Mouse (Mus musculus) spleen, adult 18-20 months (tissue): Measurements from ENCODE around the gene Pla2g1b.
A peak's percentile ranks its signal among the peaks of the same experiment; 100 is the strongest.
"Not testable (repeated sequence)": the region's sequence is repeated elsewhere in the genome, so short reads cannot be mapped to it uniquely, and the experiment has no call there.

Experiments used
- DNase-seq, 2 experiments: peaks; one replicate each; pipeline ENCODE4 v3.0.0; 2022; ENCODE audit warnings: mixed read lengths in 2 of 2

Pla2g1b gene

DNA sequence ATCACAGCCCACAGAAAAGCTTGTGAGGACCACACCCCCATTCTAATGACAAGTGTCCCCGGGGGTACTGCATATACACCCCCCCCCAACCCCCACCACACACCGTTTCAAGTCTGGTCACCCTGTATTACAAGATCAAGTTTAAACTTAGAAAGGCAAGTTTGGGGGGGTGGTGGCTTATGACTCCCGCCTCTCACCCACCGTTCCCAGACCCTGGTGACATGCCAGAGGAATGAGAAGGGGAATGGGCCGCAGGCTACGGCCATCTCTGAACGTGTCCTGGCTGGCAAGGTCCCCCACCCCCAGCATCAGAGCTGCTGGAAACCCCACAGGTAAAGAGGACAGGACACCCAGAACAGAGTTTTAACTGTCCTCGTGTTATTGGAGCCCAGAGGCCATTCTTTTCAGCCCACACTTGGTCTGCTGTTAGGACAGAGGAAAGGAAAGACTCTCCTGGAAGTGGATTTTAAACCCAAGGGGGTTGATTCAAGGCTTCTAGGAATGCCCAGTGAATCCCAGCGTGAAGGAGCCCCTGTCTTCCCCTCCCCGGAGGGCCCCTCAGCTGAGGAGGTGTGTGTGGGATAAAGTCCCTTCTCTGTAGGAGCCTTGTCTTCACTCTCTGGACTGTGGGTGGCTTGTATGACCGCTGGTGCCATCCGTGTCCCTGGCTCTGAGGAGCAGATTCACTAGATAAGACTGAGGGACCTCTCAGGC lies 41.4 kb downstream of the Pla2g1b start:
- DNase-seq: no peak

DNA sequence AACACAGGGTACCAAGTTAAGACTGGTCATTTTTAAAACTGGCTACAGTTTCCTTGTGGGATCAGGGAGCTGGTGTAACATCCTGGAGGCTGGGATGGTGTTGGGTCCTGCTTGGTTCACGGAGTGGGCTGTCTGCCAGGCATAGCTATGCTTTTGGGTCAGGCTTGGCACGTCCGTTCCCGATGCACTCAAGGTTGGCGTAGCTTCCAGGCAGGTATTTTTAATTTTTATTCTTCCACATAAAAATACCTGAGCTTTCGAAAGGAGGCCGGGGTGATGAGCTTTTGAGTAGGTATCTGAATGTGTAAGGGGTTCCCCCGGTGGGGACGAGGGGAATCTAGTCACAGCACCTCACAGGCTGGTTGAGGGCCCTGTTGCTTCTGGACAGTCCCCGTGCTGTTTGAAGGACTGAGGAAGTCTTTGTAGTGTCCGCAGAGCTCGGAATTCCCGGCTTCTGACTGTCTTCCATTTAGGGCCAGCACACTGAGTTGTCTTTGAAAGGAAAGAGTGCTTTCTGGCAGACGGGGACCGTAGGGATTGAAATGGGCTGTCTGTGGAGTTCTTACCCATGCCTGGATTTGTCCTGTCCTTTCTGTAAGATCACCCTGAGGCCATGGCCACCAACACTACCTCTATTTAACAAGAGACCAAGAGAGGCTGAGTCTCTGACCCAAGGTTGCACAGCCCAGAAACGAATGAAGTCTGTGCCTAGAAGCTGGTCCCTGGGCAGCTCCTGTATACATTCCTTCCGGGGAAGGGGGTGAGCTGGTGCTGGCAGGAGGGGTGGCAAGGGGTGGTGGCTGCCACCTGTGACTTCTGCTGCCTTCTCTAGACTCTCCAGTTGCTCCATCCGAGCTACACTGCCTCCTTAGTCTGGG lies 42.2 kb downstream of the Pla2g1b start:
- no peak for DNase-seq

DNA sequence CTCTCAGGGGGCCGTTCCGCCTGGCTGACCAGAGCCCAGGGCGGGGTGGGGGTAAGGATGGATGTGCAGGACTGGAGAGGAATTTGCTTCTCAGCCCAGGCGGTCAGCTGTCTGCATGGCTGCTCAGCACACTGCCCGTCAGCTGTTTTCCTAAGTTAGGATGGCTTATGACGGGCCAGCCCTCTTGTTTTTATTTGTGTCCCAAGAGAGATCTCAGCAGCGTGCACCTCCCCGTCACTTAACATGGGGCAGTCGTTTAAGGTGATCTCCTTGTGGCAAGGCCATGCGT lies 42.7 kb downstream of the Pla2g1b start:
- DNase-seq: no peak

DNA sequence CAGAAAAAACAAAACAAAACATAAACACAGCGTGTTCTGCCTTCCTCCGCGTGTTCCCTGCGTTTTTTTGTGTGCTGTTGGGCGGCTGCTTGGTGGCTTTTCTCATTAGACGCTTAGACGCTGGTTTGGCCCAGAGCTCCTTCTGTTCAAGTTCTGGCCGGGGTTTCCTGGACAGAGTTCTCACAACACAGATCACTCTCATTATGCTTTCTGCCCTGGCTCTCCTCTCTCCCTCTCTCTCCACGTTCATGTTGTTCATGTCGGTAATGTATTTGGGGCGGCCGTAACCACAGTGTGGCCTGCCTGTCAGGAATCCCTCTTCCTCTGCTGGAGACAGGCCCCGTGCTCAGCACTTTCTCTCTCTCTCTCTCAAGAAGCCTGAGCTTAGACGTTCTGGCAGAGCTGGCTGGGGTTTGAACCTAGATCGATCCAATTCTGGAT lies 43.3 kb downstream of the Pla2g1b start:
- no peak for DNase-seq

DNA sequence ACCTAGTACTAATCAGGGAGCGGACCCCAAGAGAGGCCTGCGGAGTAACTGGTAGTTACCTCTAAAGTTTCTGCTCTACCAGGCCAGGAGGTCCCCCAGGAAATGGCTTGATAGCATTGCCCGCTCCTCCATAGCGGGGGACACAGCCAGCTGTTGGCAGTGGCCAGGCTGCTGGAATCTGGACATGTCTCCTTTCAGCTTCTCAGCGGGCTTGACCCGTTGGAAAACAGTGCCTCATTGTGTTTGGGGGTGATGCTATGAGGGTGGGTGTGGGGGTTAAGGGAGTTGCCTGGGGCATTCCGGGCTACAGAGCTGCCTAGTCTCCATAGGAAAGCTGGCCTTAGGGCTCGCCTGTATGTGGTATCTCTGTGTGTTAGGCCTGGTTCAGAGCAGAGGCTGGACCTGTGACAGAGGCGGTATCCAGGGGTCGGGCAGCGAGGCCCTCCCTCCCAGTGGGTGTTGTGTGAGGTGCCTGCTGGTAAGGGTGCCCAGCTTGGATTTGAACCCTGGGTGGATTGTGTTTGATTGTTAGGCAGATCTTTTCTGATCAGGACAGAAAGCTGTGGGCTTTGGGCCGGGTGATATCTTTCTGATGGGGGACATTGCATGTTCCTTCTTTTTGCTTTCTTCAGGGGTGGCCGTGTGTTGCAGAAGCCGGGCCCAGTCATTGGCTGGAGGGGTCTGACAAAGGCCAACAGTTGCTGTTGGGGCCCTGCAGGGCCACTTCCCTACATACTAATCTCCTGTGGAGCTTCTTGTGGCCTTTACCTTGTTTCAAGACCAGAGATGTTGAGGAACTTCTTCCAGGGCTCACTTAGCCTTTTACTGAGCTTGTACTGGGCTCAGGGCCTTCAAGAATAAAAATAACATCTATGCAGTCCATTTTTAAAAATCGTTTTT lies 44.0 kb downstream of the Pla2g1b start:
- DNase-seq: no peak

DNA sequence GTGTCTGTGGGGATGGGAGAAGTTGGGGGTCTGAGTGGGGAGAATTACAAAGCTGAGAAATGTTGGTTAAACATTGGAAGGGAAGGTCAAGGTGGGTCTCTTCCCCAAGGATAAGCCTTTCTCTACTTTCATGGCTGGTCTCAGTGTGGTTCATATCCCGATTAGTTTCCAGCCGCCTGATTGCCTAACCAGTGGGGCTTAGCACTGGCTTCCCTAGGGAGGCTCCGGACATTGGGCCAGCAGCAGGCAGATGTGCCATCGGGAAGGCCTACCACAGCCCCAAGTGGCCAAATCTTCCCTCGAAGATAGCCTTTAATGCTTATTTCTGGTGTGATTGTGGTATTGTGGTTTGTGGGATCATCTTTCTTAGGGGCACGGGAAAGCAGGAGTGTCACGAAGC lies 46.3 kb downstream of the Pla2g1b start:
- DNase-seq: no peak

DNA sequence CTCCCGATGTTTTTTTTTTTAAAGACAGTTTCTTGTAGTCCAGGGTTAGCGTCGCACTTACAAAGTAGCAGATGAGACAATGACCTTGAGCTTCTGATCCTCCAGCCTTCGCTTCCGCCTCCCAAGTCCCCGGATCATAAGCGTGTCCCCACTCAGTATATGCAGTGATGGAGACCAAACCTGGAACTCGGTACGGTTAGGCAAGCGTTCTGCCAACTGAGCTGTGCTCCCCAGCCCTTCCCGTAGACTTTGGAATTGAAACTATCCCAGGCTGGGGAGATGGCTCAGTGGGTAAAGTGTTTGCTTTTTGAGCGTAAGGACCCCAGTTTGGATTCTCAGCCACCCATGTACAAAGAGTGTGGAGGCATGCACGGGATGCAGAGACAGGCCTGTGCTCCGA lies 47.2 kb downstream of the Pla2g1b start:
- DNase-seq: no peak

DNA sequence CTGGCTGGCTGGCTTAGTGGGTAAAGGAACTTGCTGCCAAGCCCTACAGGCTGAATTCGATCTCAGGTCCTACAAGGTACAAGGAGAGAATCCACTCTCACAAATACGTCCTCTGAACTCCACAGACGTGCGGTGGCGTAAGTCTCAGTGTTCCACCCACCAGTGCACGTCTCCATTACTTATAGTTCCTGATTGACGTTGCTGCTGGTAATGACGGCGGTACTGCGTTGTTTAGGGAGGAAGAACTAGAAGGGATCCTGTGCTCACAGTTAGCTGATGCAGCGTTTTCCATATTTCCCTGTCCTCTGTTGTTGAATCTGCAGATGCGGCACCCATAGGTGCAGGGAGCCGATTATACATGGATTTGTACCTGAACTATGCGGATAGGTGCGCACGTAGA lies 47.7 kb downstream of the Pla2g1b start:
- DNase-seq: no peak

DNA sequence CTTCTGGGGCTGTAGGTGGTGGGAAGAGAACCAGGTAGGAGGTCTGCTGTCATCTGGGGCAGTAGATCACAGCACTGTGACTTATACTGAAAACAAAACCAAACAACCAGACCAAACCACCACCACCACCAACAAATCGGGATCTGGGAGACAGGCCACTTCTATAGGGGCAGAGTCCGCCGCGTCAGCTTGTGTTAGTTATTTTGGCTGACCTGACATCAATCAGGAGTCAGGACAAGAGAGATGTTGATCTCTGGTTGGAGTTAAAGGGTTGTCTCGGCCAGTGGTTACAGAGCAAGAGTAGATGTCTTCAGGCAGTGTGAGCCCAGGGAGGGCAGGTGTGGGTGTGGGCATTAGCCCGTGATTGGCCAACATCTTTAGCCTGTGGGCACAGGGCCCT lies 48.3 kb downstream of the Pla2g1b start:
- DNase-seq: no peak

DNA sequence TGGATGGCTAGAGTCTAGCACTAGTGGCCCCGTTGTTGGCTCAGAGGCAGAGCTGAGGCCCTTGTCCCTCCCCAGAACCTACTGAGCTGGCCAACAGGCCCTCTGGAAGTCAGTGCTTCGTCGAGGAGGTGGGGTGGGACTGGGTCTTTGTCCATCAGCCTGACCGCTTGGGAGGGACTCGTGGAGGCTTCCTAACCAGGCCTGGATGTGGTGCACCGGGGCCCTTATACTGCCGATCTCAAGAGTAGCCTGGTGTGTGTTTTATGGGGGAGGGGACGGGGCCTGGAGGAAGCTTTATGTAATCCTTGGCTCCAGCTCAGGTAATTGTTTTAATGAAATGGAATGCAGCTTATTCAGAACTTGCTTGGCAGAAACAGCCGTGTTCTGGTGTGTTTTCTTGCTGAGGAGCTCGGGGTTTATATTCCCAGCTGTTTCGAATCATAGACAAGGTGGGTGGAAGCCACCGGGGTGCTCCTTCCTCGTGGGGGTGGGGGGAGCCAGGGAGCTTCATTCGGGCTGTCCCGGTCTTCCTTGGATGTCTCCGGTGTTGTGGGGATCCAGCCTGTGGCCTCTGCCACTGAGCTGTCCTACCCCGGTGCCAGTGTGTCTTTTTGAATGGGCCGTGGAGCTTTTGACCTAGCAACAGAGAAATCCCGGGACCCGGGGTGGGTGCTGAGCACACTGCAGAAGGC lies 49.0 kb downstream of the Pla2g1b start:
- DNase-seq: no peak

DNA sequence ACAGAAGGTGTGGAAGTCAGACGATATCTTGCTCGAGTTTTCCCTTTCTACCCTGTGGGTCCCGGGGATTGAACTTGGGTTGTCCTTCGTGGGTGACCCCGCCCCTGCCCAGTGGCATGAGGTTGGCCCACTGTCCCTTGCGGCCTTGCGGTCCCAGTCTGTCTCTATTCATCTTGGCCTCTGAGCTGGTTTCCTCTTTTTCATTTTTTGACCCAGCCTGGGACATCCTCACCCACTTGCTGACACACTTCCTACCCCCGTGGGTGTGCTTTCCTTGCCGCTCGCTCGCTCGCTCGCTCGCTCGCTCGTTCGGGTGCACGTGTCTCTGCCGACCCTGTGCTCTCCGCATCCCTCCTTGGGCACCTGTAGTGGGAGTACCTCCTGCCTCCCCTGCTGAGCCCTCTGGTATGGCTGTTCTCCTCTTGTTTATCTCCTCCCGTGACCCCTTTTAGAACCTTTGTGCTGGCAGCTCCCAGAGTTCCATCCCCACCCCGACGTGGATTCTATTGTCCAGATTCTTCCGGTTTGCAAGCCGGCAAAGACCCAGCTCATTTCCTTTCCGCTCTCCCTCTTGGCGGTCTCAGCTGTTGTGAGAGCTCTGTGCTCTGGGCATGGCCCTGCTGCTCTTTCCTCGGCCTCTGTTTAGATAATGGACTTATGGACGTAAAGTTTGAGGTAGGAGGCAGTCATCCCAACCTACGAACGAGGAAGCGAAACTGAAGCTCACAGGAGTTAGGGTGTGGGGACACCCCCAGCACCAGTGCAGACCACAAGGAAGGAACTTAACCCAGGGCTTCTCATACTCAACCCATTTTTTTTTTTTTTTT lies 50.2 kb downstream of the Pla2g1b start:
- peak; percentile 58 to 61 for DNase-seq

DNA sequence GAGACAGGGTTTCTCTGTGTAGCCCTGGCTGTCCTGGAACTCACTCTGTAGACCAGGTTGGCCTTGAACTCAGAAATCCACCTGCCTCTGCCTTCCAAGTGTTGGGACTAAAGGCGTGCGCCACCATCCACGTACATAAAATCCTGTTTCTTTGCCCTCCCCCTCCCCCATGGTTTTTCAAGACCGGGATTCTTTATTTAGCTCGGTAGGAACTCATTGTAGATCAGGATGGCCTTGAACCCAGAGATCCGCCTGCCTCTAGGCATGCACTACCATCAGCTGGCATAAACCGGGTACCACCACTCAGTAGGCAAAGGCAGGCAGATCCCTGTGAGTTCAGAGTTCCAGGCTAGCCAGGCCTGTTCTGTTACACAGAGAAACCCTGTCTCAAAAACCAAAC lies 50.8 kb downstream of the Pla2g1b start:
- DNase-seq: no peak

DNA sequence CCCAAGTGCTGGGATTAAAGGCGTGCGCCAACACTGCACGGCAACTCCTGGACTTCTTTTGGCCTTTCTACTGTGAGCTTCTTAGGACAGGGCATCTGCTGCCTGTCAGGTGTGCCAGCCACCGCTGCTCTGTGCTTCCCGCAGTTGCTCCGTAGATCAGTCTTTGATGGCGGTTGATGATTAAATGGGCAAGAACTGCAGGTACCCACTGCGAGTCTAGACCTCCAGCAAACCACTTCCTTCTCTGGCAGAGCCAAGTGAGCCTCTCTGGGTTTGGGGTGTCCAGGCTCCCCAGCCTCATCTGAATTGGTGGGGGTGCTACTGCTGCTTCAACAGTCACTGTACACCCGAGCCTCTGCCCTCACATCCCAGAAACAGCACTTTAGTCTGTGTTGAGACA lies 51.4 kb downstream of the Pla2g1b start:
- no peak for DNase-seq

DNA sequence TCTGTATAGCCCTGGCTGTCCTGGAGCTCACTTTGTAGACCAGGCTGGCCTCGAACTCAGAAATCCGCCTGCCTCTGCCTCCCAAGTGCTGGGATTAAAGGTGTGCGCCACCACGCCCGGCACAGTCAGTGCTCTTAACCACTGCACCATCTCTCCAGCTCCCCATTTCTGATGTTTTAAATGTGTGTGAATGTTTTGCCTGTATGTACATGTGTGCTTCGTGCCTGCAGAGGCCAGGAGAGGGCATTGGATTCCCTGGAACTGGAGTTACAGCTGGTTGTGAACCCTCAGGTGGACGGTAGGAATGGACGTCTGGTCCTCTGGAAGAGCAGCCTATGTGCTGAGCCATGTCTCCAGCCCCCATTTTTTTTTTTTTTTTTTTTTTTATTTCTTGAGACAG lies 52.2 kb downstream of the Pla2g1b start:
- not testable (repeated sequence) for DNase-seq

DNA sequence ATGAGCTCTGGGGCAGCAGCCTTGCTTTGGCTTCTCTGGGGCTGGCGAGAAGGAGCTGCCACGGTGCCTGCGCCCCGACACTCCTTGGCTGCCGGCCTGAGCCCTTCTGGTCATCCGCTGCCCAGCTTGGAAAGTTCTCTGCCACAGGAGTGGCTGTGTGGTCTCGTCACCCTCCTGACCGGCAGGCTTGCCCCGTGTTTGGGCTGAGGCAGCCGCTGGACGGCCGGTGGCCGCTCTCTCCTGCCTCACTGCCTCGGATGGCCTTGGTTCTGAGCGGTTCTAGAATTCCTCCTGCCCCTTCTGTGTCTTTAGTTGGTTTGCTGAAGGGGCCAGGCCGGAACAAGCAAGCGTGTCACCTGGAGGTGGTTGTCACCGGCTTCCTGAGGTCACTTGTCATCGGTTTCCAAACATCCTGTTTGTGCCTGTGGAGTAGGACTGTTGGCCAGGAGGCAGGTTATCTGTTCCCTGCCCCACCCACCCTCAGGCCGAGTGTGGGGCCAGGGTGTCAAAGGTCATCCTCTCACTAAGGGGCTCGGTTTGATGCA lies 54.3 kb downstream of the Pla2g1b start:
- DNase-seq: no peak

DNA sequence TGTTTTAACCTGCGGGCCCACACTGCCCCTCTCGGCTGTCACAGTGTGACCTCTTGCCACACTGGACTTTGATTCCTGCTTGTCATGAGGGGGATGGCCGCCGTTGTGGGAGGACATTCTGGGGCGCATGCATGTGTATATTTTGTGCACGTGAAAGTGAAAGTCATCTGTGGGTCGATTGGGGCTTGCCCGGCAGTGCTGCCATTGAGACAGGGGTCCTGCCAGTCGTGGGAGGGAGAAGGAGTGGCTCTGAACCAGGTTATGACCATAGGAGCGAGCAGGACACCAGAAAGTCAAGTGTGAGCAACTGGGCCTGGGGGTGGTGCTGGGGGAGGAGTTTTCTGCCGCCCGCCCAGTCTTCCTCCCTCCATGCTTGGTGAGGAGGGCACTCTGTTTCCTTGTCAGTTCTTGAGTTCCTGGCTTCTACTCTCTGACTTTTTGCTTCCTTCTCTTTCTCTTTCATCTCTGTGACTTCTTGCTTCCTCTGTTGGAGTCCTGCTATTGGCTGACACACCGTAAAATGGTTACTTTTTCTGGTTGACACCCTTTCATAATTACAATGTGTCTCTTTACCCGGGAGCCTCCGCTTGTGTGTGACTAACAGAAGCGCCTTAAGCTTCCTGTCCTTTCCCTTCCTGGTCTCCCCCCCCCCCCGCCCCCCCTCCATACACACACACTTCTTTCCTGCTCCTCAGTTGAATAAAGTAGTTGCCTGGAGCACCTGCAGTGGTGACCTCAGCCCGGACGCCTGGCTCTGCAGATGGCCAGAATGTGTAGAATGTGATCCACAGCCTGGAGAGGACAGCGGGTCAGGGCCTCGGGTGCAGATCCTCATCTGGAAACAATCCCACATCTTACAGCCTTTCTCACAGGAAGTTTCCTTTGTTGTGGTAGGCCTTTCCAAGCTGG lies 55.7 kb downstream of the Pla2g1b start:
- DNase-seq: peak; percentile 40 to 61

DNA sequence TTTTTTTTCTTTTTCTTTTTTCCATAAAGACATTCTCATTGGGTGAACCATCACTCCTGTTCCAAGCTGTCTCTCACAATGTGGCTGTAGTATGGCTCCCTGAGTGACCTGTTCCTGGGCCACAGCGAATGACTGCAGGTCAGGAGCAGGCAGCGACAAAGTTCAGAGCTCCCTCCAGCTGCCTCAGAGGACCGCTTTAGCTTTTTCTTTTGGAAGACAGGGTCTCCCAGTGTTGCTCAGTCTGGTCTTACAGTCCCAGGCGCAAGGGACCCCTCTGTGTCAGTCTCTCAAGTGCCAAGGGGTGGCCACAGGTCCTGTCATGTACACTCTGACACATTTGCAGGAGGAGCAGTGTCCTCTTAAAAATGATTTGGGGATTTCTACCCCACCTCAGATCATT lies 56.5 kb downstream of the Pla2g1b start:
- DNase-seq: no peak

DNA sequence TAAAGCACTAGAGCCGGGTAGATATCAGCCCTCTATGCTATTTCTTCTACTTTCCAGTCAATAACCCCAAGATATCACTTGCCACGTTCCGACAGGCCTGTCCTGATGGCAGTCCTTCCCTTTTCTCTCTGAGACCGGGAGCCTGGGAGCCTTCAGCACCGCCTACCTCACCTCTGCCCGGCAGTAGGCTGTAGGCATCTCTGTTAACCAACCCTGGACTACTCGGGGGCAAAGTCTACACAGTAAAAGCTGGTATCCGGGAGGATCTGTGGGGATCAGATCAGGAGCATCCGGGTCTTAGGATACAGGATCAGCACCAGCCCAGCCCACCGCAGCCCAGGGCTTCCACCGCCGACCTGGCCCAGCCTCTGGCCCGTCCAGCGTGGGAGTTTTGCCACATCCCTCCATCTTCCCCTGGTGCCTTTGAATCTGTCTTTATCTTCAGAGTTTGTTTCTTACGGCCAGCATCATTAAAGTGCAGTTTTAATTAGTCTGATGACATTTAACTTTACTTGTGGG lies 57.0 kb downstream of the Pla2g1b start:
- no peak for DNase-seq

DNA sequence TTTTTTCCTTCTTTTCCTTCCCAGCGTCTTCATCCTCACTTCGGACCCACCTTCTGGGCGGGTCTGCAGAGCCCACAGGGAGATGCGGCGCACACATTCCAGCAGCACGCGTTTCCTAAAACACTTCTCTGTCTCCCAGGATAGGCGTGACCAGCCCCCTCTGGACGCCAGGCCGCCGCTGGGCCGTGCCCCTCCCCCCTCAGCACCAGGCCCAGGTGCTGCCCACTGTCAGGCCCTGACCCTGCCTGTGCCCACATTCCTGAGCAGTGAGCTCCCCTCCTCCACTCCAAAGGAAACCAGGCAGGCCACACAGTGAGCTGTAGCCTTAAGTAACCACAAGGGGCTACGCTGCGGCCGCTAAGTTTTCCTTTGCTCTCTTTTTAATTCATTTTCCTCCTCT lies 57.9 kb downstream of the Pla2g1b start:
- DNase-seq: no peak
